Mouse (Mus musculus) hindbrain, embryonic 16.5 days (tissue): Measurements from ENCODE around the gene Prkar2a. TPM values are rescaled to one million over a fixed set of nuclear protein-coding genes. Genes with fewer than 3 reads are reported as not detected.

Experiments
- ATAC-seq: fragments of 200-750 bp; cut with Nextera tagmentation; 2 replicates; pipeline ENCODE4 v1.8.0; 2017; ENCODE audit warnings: moderate TSS enrichment, moderate library complexity
- H3K27ac ChIP-seq: fragments of 300-500 bp; sonication (generic); 2 replicates; pipeline ENCODE4 v1.5.1; 2014; ENCODE audit warnings: low read depth, mild to moderate bottlenecking, control low read depth, low read length, moderate library complexity
- H3K27me3 ChIP-seq: fragments of 300-500 bp; sonication (generic); replicated peaks from 2 replicates; pipeline ENCODE4 v1.6.1; 2014; ENCODE audit warnings: low read length; ENCODE audit not compliant: control insufficient read depth, insufficient read depth
- H3K36me3 ChIP-seq: fragments of 300-500 bp; sonication (generic); 2 replicates; pipeline ENCODE4 v1.6.1; 2014; ENCODE audit warnings: mild to moderate bottlenecking, low read length, moderate library complexity, mixed read lengths; ENCODE audit not compliant: control insufficient read depth, insufficient read depth
- H3K4me1 ChIP-seq: fragments of 300-500 bp; sonication (generic); 2 replicates; pipeline ENCODE4 v1.6.1; 2014; ENCODE audit warnings: low read depth, low read length; ENCODE audit not compliant: control insufficient read depth, insufficient read depth
- H3K4me2 ChIP-seq: fragments of 300-500 bp; sonication (generic); 2 replicates; pipeline ENCODE4 v1.6.1; 2014; ENCODE audit warnings: mild to moderate bottlenecking, low read length, control low read depth, moderate library complexity
- H3K4me3 ChIP-seq: fragments of 300-500 bp; sonication (generic); 2 replicates; pipeline ENCODE4 v1.5.1; 2014; ENCODE audit warnings: mild to moderate bottlenecking, low read length, control low read depth, moderate library complexity
- H3K9ac ChIP-seq: fragments of 300-500 bp; sonication (generic); 2 replicates; pipeline ENCODE4 v1.6.1; 2014; ENCODE audit warnings: low read depth, mild to moderate bottlenecking, control low read depth, low read length, moderate library complexity
- H3K9me3 ChIP-seq: fragments of 300-500 bp; sonication (generic); 2 replicates; pipeline ENCODE4 v1.6.1; 2014; ENCODE audit warnings: mild to moderate bottlenecking, low read length, moderate library complexity; ENCODE audit not compliant: control insufficient read depth
- WGBS: fragments of 180-500 bp; shearing (Covaris S2); extraction: QIAGEN DNeasy Blood & Tissue Kit; methylation state at CpG from one replicate; pipeline ENCODE4 v1.1.7; 2014; 5-methylcytosine and 5-hydroxymethylcytosine counted together
- polyA plus RNA-seq: library from polyadenylated mRNA; unstranded; fragments of >200 nt; fragmentation: Nextera tagmentation; extraction: Ambion mirVana; gene quantifications from 2 replicates; pipeline ENCODE4 v1.2.1, GENCODE M21; 2015

Prkar2a gene
- polyA plus RNA-seq, 1 experiment from 2014 or later, result 36.8 TPM

DNA sequence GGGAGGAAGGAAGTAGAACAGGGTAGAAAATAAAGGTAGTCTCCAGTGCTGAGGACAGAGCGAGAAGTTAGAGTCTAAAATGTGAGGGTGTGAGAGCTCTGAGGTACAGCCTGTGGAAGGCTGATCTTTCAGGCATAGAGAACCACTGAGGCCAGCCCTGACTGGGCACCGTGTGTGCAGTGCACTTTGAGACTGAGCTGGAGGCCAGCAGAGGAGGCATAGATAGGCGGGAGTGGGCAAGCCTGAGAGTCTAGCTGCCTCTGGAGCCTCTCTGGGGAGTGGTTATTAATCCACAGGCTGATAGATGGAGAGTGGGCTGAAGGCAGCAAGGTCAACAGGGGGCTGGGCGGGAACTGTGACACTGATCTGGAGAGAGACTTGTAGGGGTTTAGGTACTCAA, 92.8 kb downstream of the Prkar2a start:
- Histone ChIP-seq H3K4me2 (no peak overlapping the region), H3K27me3 (no peaks in the 10 kb centered on the region), H3K9ac (no peak overlapping the region), H3K4me3 (no peak overlapping the region), H3K27ac (no peak overlapping the region), H3K36me3 (no peaks in the 10 kb centered on the region), H3K9me3 (no peaks in the 10 kb centered on the region), H3K4me1 (peaks cover 15% of the 10 kb centered on the region)
- 60% methylated on average over 4 of the region's 4 CpGs for WGBS
- ATAC-seq, result no peak

DNA sequence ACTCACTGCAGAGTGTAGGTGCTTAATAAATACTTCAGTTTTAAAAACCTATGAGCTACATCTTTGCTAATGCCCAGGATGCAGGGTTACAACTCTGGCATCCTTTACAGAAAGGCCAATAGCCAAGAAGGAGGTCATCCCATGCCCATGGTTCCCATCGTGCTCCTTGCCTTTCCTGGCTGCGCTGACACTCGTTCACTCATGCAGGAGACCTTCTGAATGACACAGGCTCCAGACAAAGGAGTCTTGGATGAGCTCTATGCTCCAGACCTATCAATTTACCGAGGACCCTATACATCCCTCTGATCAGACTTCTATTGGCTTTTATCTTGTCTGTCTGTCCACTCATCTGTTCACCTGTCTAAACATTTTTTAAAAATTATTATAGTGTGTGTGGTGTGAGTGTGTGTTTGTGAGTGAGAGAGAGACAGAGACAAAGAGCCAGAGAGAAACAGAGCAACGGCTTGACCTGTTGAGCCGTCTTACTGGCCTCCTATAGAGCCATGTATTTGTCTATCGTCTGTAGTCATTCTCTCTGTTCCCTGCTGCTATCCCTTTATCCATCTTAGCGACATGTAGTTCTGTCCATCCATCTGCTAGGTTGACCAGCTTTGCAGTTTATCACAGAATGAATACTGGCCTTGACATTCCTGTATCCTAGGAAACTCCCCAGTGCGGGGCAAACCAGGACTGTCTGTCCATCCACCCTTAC, 93.9 kb downstream of the Prkar2a start:
- ATAC-seq, result peak; percentile 16; the same call in 1 of the 2 replicates
- Histone ChIP-seq H3K9me3 (no peaks in the 10 kb centered on the region), H3K27ac (peak overlapping the region; percentile 95), H3K36me3 (no peaks in the 10 kb centered on the region), H3K4me1 (peaks cover 26% of the 10 kb centered on the region), H3K9ac (peak overlapping the region; percentile 50), H3K27me3 (no peaks in the 10 kb centered on the region), H3K4me3 (peak overlapping the region; percentile 67), H3K4me2 (peak overlapping the region; percentile 54)
- 8% methylated on average over 9 of the region's 9 CpGs for WGBS

DNA sequence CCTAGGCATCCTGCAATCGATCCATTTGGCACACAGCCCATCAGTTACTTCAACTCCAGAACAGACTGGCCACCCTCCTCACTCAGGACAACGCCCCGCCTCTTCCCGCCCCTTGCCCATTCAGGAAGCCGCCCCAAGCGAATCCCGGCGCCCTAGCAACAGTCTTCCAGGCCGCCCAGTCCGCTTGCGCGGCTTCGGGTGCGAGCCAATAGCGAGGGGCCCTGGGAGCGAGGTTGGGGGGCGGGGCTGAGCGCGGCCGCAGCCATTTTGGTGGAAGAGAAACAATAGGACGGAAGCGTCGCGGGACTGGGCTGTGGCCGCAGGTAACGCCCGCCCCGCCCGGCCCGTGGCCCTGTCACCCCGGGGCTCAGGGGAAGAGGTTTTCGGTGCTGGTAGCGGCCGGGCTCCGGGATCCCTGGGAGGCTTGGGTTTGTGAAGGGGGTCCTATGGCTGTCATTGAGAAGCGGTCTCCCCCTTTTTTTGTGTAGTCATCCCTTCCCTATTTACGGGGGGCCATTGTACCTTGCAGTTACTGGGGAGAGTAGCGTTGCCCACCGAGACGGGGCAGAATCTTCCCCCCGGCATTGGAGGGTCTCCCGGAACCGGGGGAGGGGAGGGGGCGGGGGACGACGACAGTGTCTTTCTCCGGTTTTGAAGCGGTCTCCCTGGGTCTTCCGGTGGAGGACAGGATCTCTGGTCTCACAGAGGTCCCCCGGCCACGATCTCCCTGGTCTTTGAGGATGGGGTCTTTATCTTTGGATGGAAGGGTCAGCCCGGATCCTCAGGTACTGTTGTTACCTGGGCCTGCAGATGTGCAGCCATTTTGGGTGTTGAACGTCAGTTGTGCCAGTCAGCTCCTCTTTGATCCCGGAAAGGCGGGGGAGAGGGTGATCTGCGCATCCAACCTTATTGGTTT, 94.7 kb downstream of the Prkar2a start, which contains the start of gene Ip6k2:
Ip6k2 (plus strand) TSS at position 249 of the 916 bp plus-strand sequence.
- peak within 1 kb of the TSS; percentile 64 for H3K4me2 ChIP-seq
- H3K9me3 ChIP-seq, result no peaks in the 10 kb centered on the region
- H3K27me3 ChIP-seq, result no peaks in the 10 kb centered on the region
- H3K9ac ChIP-seq, result peak within 1 kb of the TSS; percentile 96
- peak within 1 kb of the TSS; percentile 67 for H3K4me3 ChIP-seq
- no peaks in the 10 kb centered on the region for H3K36me3 ChIP-seq
- H3K27ac ChIP-seq, result peak within 1 kb of the TSS; percentile 95
- peaks cover 34% of the 10 kb centered on the region for H3K4me1 ChIP-seq
- ATAC-seq, result peak; percentile 98
- under 1% methylated on average over 55 of the region's 56 CpGs for WGBS

DNA sequence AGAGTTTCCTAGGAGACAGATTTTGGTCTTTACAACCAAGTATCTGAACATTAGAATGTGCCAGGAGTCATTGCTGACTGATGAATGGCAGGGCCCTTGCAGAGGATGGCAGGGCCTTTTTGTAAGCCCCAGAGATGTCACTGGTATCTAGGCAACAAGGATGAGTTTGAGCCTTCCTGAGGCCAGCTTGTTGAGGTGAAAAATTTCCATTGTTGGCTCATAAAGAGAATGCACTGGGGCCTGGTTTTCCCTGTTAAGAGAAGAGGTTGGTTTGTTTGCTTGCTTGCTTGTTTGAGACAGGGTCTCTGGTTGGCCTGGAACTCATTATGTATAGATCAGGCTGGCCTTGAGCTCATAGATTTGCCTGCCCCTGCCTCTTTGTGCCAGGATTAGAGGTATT, 96.3 kb downstream of the Prkar2a start:
- Histone ChIP-seq H3K9ac (peak overlapping the region; percentile 37; the same call in 1 of the 2 replicates), H3K4me3 (peak overlapping the region; percentile 67), H3K36me3 (no peaks in the 10 kb centered on the region), H3K4me2 (peak overlapping the region; percentile 64), H3K9me3 (no peaks in the 10 kb centered on the region), H3K27ac (peak overlapping the region; percentile 35; the same call in 1 of the 2 replicates), H3K4me1 (peaks cover 49% of the 10 kb centered on the region), H3K27me3 (no peaks in the 10 kb centered on the region)
- no peak for ATAC-seq

DNA sequence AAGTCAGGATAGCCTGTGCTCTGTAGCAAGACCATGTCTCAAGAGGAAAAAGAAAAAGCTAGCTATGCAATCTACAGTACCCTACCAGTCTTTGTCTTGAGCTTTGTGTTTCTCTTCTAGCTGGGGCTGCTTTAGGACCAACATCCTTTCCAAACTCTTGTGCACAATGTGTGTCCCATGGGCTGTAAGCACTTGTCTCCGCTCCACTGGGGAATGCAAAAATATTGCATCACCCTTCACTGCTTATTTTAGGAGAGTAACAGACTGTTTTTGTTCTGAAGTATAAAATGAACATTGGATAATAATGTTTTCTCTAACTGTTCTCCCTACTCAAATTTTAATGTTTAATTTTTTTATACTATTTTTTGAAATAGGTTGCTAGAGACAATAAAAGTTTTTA, 97.4 kb downstream of the Prkar2a start:
- Histone ChIP-seq H3K27ac (no peak overlapping the region), H3K4me1 (peaks cover 56% of the 10 kb centered on the region), H3K4me3 (peak overlapping the region; percentile 67), H3K9me3 (no peaks in the 10 kb centered on the region), H3K9ac (no peak overlapping the region), H3K27me3 (no peaks in the 10 kb centered on the region), H3K36me3 (no peaks in the 10 kb centered on the region), H3K4me2 (peak overlapping the region; percentile 64)
- no peak for ATAC-seq
- 81% methylated on average over 1 of the region's 1 CpGs for whole genome bisulfite sequencing

GRCm38 (mm10) chr9:108787080-108787479, 98.0 kb downstream of the Prkar2a start:
- ATAC-seq, result no peak
- H3K36me3 ChIP-seq, result no peaks in the 10 kb centered on the region
- 87% methylated on average over 2 of the region's 2 CpGs for WGBS
- no peak overlapping the region; the same call in 1 of the 2 replicates for H3K9ac ChIP-seq
- H3K27ac ChIP-seq, result no peak overlapping the region
- peak overlapping the region; percentile 64 for H3K4me2 ChIP-seq
- no peaks in the 10 kb centered on the region for H3K9me3 ChIP-seq
- peak overlapping the region; percentile 10; the same call in 1 of the 2 replicates for H3K4me3 ChIP-seq
- no peaks in the 10 kb centered on the region for H3K27me3 ChIP-seq
- H3K4me1 ChIP-seq, result peaks cover 60% of the 10 kb centered on the region

GRCm38 (mm10) chr9:108788713-108789112, 99.6 kb downstream of the Prkar2a start:
- no peak for ATAC-seq
- Histone ChIP-seq H3K4me1 (peaks cover 66% of the 10 kb centered on the region), H3K4me2 (no peak overlapping the region; the same call in 1 of the 2 replicates), H3K4me3 (no peak overlapping the region), H3K36me3 (no peaks in the 10 kb centered on the region), H3K27ac (no peak overlapping the region), H3K9me3 (no peaks in the 10 kb centered on the region), H3K9ac (no peak overlapping the region), H3K27me3 (no peaks in the 10 kb centered on the region)
- WGBS, result 78% methylated on average over 3 of the region's 3 CpGs

DNA sequence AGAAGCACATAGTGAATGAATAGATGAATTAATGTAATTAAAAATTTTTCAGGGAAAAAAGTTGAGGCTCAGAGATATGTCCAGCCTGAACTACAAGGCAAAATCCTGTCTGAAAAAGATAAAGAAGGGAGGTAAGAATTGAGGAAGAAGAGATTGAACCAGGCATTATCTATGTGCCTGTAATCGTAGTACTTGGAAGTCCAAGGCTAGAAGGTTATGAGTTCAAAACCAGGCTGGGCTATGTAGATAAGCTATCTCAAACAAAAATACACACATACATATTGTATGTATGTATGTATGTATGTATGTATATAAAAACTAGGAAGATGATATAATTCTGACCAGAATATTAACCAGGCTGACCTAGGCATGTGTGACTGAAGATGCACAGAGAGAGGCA, 103.2 kb downstream of the Prkar2a start:
- H3K9ac ChIP-seq, result no peak overlapping the region
- no peaks in the 10 kb centered on the region for H3K27me3 ChIP-seq
- peaks cover 10% of the 10 kb centered on the region for H3K36me3 ChIP-seq
- H3K4me2 ChIP-seq, result no peak overlapping the region
- WGBS, result 82% methylated on average over 1 of the region's 1 CpGs
- no peaks in the 10 kb centered on the region for H3K9me3 ChIP-seq
- no peak overlapping the region for H3K27ac ChIP-seq
- peaks cover 79% of the 10 kb centered on the region for H3K4me1 ChIP-seq
- ATAC-seq, result no peak
- no peak overlapping the region for H3K4me3 ChIP-seq

GRCm38 (mm10) chr9:108792730-108793129, 103.6 kb downstream of the Prkar2a start:
- no peak overlapping the region for H3K4me2 ChIP-seq
- no peaks in the 10 kb centered on the region for H3K27me3 ChIP-seq
- peaks cover 14% of the 10 kb centered on the region for H3K36me3 ChIP-seq
- no peak overlapping the region for H3K9ac ChIP-seq
- no peak overlapping the region for H3K27ac ChIP-seq
- no peak overlapping the region for H3K4me3 ChIP-seq
- peaks cover 75% of the 10 kb centered on the region for H3K4me1 ChIP-seq
- no peak for ATAC-seq
- H3K9me3 ChIP-seq, result no peaks in the 10 kb centered on the region
- 41% methylated on average over 3 of the region's 3 CpGs for WGBS
